Mouse (Mus musculus): ENCODE measurements at regions not wholly inside any gene's neighbourhood (a gene's known extent, or its start where the extent isn't known, plus 50 kb on each side); places are given as distances from the start of the nearest gene placed in this dataset.

DNA sequence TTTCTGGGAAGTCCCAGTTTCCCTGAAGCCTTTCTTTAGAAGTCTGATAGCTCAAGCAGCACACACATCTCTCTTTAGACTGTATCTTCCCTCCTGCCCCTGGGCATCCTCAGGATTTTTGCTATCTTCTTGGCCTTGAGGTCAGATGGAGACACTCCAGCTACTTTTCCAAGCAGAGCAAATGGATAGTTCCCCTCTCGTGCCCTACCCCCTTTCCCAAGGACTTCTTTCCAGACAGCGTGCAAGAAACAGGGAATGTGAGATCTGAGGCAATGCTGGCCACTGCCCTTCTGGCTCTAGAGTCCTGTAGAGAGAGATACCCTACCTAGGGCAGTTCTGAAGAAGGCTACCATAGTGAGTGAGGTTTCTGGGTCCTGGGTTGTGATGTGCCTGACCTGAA is 106.6 kb downstream of the Zfp706 start:
- TF ChIP-seq CTCF (IDR thresholded peaks at IDR 0.05; ENCODE audit: low read depth) (no peak), EP300 (IDR thresholded peaks at IDR 0.05; ENCODE audit: low read depth) (no peak)
